Mouse (Mus musculus): ENCODE data around the gene Gm47791.

GRCm38 (mm10) chr1:82762274-82762673 lies 8.8 kb downstream of the Gm47791 start:
- TF ChIP-seq CTCF (IDR thresholded peaks at IDR 0.05; ENCODE audit: low read depth) (no peak), EP300 (IDR thresholded peaks at IDR 0.05; ENCODE audit: low read depth) (no peak)
